Mouse (Mus musculus): ENCODE data around the gene Dusp13. TPM values are rescaled to one million over a fixed set of nuclear protein-coding genes. Genes with fewer than 3 reads are reported as not detected.

Dusp13 gene
- polyA plus RNA-seq, 1 experiment from 2014 or later: 0.30 TPM

DNA sequence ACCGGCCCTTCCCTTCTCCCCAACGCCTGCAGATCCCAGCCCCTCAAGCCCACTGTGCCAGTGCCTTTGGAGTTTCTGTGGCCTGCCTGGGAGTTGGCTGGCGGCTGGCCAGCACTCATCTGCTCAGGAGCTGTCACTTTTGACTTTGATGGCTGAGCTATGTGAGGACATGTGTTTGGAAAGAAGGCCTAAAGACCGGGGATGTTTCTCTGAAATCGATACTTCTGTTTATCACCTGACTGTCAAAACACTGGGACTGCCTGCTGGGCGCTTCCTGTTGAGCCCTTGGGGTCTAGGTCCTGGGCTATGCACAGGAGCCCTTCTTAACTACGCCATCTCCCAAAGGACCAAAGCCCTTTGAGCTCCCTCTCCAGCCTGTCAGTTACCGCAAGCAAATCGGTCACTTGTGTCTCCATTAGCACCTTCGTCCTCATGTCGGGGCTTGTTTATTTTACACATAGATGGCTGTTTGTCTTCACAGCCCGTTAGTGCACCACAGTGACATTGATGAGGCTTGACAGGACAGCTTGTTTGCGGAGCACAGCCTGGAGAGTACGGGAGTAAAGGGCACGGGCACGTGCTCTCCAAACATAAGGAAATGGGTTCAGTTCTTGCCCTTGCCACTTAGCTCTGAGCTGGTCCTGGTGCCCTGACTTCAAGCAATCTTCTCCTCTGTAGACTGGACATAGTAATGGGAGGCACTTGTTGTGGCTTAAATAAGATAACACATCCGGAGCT is 31.2 kb downstream of the Dusp13 start:
- ATAC-seq (ENCODE audit: low FRiP score, low read depth): no peak
- Histone ChIP-seq H3K36me3 (no peaks in the 10 kb centered on the region), H3K9me3 (no peaks in the 10 kb centered on the region), H3K27me3 (replicated peaks) (no peaks in the 10 kb centered on the region), H3K4me3 (no peak overlapping the region), H3K4me1 (peaks cover 3% of the 10 kb centered on the region; the same call in 1 of the 2 replicates), H3K4me2 (replicated peaks) (no peak overlapping the region), H3K27ac (no peak overlapping the region), H3K9ac (no peak overlapping the region)
- 70% methylated on average over 17 of the region's 17 CpGs for WGBS

DNA sequence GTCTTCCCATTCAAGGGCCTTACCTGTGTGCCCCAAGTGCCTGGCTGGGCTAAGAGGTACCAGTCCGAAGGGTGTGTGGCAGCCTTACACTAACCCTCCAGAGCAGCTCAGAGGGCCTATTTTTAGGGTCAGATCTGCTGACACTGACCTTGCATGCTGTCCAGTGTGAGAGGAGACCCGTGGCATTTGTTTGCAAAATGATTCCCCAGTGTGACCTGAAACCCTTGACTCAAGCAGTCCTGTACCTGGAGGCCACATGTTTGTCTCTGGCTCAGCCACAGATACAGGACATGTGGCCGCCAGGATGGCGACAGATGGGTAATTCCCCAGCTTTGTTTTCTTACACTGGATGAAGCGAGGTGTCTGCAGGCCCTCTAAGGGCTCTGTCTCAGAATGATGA is 36.5 kb downstream of the Dusp13 start, which contains the start of gene Dupd1:
TSS of gene Dupd1 (minus strand) at position 91 of the 400 bp plus-strand sequence.
- Histone ChIP-seq H3K9me3 (no peaks in the 10 kb centered on the region), H3K27ac (no peak within 1 kb of the TSS), H3K4me1 (no peaks in the 10 kb centered on the region; the same call in 1 of the 2 replicates), H3K4me3 (no peak within 1 kb of the TSS), H3K4me2 (replicated peaks) (no peak within 1 kb of the TSS), H3K27me3 (replicated peaks) (no peaks in the 10 kb centered on the region), H3K9ac (no peak within 1 kb of the TSS), H3K36me3 (no peaks in the 10 kb centered on the region)
- ATAC-seq (ENCODE audit: low FRiP score, low read depth): no peak
- WGBS: 66% methylated on average over 5 of the region's 5 CpGs

DNA sequence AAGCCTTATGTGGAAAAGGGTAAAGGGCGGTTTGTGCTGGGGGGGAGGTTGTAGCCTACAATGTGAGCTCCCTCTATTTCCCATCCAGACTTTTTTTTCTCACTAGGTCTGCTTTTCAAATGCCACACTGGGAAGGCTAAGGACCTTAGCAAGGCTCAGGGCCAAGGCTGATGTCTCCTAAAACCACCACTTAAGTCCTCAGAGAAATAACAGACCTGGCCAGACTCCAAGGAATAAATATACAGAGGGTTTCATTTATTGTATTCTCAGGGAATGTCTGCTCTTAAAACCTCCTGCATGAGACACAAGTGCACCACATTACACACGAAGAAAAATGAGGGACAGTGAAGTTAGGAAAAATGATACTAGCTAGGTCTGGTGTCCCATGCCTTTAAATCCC is 39.8 kb downstream of the Dusp13 start:
- H3K9me3 ChIP-seq: no peaks in the 10 kb centered on the region
- no peak overlapping the region for H3K4me3 ChIP-seq
- no peak overlapping the region for H3K27ac ChIP-seq
- no peak overlapping the region for H3K4me2 ChIP-seq (replicated peaks)
- 83% methylated on average over 2 of the region's 2 CpGs for WGBS
- no peaks in the 10 kb centered on the region for H3K27me3 ChIP-seq (replicated peaks)
- no peak for ATAC-seq (ENCODE audit: low FRiP score, low read depth)
- H3K36me3 ChIP-seq: no peaks in the 10 kb centered on the region
- no peak overlapping the region for H3K9ac ChIP-seq
- peaks cover 8% of the 10 kb centered on the region; the same call in 1 of the 2 replicates for H3K4me1 ChIP-seq

DNA sequence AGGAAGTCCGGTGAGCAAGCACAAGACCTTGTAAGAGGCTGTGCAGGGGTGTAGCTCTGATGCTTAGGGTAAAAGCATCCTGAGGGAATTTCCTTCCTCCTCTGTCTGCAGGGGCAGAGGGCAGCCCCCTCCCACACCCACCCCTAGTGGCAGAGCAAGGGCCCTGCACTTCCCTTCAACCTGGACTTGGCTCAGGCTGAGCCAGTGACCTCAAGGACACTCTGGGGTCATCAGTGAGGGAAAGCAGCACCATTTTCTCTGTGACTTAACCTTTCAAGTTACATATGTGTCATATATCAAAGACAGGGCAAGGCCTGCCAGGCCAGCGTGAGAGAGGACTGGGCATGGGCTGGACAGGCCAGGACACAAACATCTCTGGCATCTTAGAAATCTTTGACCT is 41.4 kb downstream of the Dusp13 start:
- Histone ChIP-seq H3K36me3 (no peaks in the 10 kb centered on the region), H3K9ac (no peak overlapping the region), H3K27me3 (replicated peaks) (no peaks in the 10 kb centered on the region), H3K4me3 (no peak overlapping the region), H3K4me1 (peaks cover 8% of the 10 kb centered on the region; the same call in 1 of the 2 replicates), H3K4me2 (replicated peaks) (no peak overlapping the region), H3K9me3 (no peaks in the 10 kb centered on the region), H3K27ac (no peak overlapping the region)
- ATAC-seq (ENCODE audit: low FRiP score, low read depth): no peak
- 64% methylated on average over 2 of the region's 2 CpGs for WGBS

DNA sequence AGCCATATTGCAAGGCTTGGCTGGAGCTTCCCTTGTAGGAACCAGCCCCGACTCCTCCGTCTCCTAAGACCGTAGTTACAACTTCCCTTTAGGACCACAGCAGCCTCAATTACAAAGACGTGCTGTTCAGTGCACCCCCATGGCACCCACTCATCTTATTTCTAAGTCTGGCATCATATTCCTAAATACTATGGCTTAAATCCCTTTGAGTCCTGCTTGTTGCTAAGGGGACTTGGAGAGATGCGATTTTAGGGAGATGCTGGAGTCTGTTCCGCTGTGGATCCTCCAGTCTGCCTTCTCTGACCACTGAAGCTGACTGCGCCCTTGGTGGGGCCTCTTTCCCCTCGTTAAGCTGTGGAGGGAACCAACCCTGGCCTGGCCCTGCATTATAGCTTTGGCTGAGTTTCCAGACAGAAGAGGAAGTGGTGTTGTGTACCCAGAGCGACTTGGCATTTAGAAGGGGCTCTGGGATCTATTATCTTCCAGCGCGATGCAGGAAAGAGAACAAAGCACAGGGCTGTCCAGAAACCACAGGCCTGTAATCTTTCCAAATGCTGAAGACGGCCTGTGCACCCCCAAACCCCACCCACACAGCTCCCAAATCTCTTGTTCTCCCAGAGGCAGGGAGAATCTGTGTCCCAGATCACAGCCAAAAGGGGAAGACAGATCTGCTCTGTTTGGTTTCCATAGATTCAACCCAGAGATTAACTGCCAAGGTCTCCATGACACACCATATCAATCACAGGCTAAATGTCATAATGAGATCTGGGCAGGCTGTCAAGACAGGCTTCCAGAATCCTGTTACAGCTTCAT is 44.0 kb downstream of the Dusp13 start:
- H3K4me3 ChIP-seq: no peak overlapping the region
- H3K9me3 ChIP-seq: no peaks in the 10 kb centered on the region
- no peak for ATAC-seq (ENCODE audit: low FRiP score, low read depth)
- no peak overlapping the region for H3K4me2 ChIP-seq (replicated peaks)
- H3K27me3 ChIP-seq (replicated peaks): no peaks in the 10 kb centered on the region
- H3K36me3 ChIP-seq: no peaks in the 10 kb centered on the region
- peaks cover 8% of the 10 kb centered on the region; the same call in 1 of the 2 replicates for H3K4me1 ChIP-seq
- H3K27ac ChIP-seq: no peak overlapping the region
- WGBS: 62% methylated on average over 12 of the region's 12 CpGs
- no peak overlapping the region for H3K9ac ChIP-seq

DNA sequence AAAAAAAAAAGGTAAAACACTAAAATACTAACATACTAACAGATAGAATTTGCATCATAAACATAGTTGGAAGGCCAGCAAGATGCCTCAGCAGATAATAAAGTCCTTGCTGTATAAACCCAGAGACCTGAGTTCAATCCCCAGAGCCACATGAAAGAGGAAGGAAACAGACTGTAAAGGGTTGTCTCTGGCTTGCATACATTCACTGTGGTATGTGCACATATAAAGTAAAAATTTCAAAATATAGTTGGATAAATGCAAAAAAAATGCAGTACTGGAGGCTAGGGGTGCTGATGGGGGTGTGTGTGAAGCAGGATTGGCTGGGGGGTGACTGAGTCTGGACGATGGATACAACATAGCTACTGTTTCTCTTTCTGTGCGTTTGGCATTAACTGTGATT is 45.5 kb downstream of the Dusp13 start:
- no peak for ATAC-seq (ENCODE audit: low FRiP score, low read depth)
- H3K4me3 ChIP-seq: no peak overlapping the region
- no peak overlapping the region for H3K4me2 ChIP-seq (replicated peaks)
- H3K4me1 ChIP-seq: peaks cover 8% of the 10 kb centered on the region; the same call in 1 of the 2 replicates
- H3K9ac ChIP-seq: no peak overlapping the region
- no peaks in the 10 kb centered on the region for H3K27me3 ChIP-seq (replicated peaks)
- no peak overlapping the region for H3K27ac ChIP-seq
- WGBS: 88% methylated on average over 2 of the region's 2 CpGs
- no peaks in the 10 kb centered on the region for H3K9me3 ChIP-seq
- H3K36me3 ChIP-seq: no peaks in the 10 kb centered on the region

DNA sequence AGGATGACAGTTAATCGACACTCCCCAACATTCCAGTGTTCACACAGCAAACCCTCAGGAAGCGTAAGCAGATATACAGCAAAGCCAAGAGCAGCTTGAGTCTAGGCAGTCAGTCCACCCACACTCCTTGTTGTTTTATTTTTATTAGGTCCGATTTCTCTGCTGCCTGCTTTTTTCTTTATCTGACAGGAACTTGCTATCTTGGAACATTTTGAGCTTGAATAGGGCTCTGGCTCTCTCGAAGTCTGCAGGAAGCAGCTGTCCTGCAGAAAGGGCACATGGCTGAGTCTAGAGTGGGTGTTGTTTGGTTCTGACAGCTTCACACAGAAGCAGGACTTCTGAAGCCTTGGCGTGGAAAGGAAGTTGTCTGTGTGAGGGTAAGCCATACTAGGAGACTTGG is 47.7 kb downstream of the Dusp13 start:
- ATAC-seq (ENCODE audit: low FRiP score, low read depth): no peak

DNA sequence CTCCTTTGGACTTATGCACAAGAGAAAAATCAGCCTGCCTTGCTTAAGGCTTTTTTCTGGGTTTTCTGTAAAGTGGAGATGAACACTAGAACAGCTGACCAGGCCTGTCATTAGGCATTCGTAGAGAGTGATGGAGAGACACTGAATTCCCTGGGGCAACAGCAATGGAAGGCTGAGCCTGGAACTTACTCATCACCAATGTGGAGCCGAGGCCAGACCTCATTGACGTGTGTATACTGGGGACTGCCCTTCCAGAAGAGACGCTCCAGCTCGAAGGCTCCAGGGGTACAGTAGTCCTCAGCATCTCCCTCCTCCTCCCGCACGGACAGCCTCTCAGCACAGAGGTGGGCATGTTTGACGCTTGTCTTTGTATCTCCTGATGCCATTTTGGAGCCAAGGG is 48.3 kb downstream of the Dusp13 start:
- no peak overlapping the region for H3K4me2 ChIP-seq (replicated peaks)
- ATAC-seq (ENCODE audit: low FRiP score, low read depth): no peak
- H3K4me3 ChIP-seq: no peak overlapping the region
- H3K36me3 ChIP-seq: no peaks in the 10 kb centered on the region
- H3K9ac ChIP-seq: no peak overlapping the region
- H3K27ac ChIP-seq: 0 out of 2 replicates have a peak overlapping the region, but pooled peaks have one; percentile 2
- no peaks in the 10 kb centered on the region for H3K9me3 ChIP-seq
- peaks cover 8% of the 10 kb centered on the region; the same call in 1 of the 2 replicates for H3K4me1 ChIP-seq
- WGBS: 89% methylated on average over 8 of the region's 8 CpGs
- H3K27me3 ChIP-seq (replicated peaks): no peaks in the 10 kb centered on the region

More for the DNA sequence above, 47.7 kb downstream of the Dusp13 start:
- no peaks in the 10 kb centered on the region for H3K27me3 ChIP-seq (replicated peaks)
- no peak overlapping the region for H3K4me3 ChIP-seq
- H3K4me1 ChIP-seq: peaks cover 8% of the 10 kb centered on the region; the same call in 1 of the 2 replicates
- H3K4me2 ChIP-seq (replicated peaks): no peak overlapping the region
- 0 out of 2 replicates have a peak overlapping the region, but pooled peaks have one; percentile 2 for H3K27ac ChIP-seq
- H3K9me3 ChIP-seq: no peaks in the 10 kb centered on the region
- no peaks in the 10 kb centered on the region for H3K36me3 ChIP-seq
- 85% methylated on average over 5 of the region's 5 CpGs for WGBS
- H3K9ac ChIP-seq: no peak overlapping the region

DNA sequence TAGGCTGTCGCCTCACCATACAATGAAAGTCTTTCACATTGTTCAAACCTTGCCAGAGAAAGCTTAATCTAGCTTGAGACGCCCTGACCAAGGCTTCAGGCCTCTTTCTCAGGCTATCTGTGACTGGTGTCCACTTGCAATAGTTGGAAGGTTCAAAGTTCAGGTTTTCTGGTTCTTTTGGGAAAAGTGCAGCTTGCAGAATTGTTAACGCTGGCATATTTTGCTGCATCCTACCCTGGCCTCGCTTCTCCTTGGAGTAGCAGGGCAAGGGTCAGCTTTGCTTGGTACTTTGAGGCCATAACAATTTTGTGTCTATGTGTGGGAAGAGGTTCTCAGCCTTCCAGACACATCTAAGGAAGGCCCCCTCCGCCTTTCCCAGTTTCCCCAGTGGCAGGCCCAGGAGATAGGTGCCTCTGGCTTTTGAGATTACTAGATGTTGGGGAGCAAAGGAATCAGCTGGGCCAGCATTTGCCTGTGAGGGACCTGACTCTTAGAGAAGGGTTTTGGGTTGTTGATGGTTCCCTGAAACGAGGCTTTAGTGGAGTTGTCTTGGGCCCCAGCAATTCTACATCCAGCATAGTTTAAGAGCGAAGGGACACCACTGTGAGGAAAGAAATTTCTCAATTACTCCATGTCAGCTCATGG is 54.7 kb downstream of the Dusp13 start:
- ATAC-seq (ENCODE audit: low FRiP score, low read depth): no peak
- no peak overlapping the region for H3K9ac ChIP-seq
- WGBS: 72% methylated on average over 7 of the region's 7 CpGs

DNA sequence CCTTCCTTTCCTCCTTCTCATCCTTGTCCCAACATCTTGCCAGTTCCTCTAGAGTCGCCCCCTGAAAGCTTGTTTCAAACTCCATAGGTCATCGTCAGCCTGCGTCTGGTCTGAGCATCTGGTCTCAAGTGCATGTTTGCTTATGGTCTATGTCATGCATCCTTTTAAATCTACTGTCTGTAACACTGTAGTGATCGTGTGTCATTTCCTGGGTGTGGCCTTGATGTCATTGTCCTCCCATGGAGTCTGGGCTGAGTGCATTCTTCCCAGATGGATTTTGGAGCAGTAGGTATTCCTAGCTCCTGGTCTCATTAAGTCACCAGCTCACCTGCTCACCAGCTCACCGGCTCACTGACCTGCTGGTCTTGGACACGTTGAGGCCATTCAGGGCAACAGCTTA is 56.0 kb downstream of the Dusp13 start:
- Histone ChIP-seq H3K9ac (no peak overlapping the region), H3K27me3 (replicated peaks) (no peaks in the 10 kb centered on the region), H3K27ac (no peak overlapping the region), H3K36me3 (no peaks in the 10 kb centered on the region), H3K4me1 (no peaks in the 10 kb centered on the region), H3K4me2 (replicated peaks) (no peak overlapping the region), H3K9me3 (peaks cover 7% of the 10 kb centered on the region; the same call in 1 of the 2 replicates), H3K4me3 (no peak overlapping the region)
- 84% methylated on average over 6 of the region's 6 CpGs for WGBS
- no peak for ATAC-seq (ENCODE audit: low FRiP score, low read depth)

More for the DNA sequence above, 54.7 kb downstream of the Dusp13 start:
- Histone ChIP-seq H3K27ac (no peak overlapping the region), H3K4me2 (replicated peaks) (no peak overlapping the region), H3K36me3 (no peaks in the 10 kb centered on the region), H3K4me3 (no peak overlapping the region), H3K9me3 (peaks cover 7% of the 10 kb centered on the region; the same call in 1 of the 2 replicates), H3K4me1 (no peaks in the 10 kb centered on the region), H3K27me3 (replicated peaks) (no peaks in the 10 kb centered on the region)

DNA sequence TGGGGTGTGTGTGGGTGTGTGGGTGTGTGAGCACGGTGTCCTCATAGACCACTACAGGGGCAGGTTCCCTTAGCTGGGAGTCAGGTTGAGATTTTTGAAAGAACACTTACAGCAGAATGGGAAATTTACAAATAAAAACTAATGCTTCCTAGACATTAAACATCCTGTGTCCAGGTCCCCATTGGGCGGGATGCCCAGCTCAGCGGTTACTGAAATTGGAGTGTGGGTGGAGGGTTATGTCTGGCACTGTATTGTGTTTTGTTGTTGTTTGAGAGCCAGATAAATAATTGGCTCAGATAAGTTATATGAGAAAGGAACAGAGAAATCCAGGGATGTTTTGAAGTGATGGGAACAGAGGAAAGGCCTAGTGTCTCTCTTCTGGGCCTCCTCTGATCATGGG is 59.9 kb downstream of the Dusp13 start:
- no peak overlapping the region for H3K27ac ChIP-seq
- no peaks in the 10 kb centered on the region for H3K27me3 ChIP-seq (replicated peaks)
- H3K4me1 ChIP-seq: peaks cover 8% of the 10 kb centered on the region
- peaks cover 7% of the 10 kb centered on the region; the same call in 1 of the 2 replicates for H3K9me3 ChIP-seq
- no peak overlapping the region for H3K4me3 ChIP-seq
- H3K36me3 ChIP-seq: no peaks in the 10 kb centered on the region
- H3K4me2 ChIP-seq (replicated peaks): no peak overlapping the region
- no peak for ATAC-seq (ENCODE audit: low FRiP score, low read depth)
- WGBS: 90% methylated on average over 3 of the region's 3 CpGs
- H3K9ac ChIP-seq: no peak overlapping the region
